Mouse (Mus musculus) kidney, postnatal 0 days (tissue): Measurements from ENCODE around the gene Usp47. TPM values are rescaled to one million over a fixed set of nuclear protein-coding genes. Genes with fewer than 3 reads are reported as not detected.

Experiments
- ATAC-seq: fragments of 200-750 bp; cut with Nextera tagmentation; replicated peaks from 2 replicates; pipeline ENCODE4 v1.8.0; 2017; ENCODE audit warnings: low read depth, moderate number of reproducible peaks, moderate TSS enrichment, moderate library complexity; ENCODE audit not compliant: low FRiP score
- DNase-seq: peaks from one replicate; pipeline ENCODE4 v3.0.0-alpha.2; 2016; ENCODE audit warnings: low spot score
- H3K27ac ChIP-seq: fragments of 300-500 bp; sonication (generic); 2 replicates; pipeline ENCODE4 v1.5.1; 2014; ENCODE audit warnings: mild to moderate bottlenecking
- H3K27me3 ChIP-seq: fragments of 300-500 bp; sonication (generic); 2 replicates; pipeline ENCODE4 v1.6.1; 2014; ENCODE audit warnings: low read length, mixed read lengths; ENCODE audit not compliant: insufficient read depth
- H3K36me3 ChIP-seq: fragments of 300-500 bp; sonication (generic); 2 replicates; pipeline ENCODE4 v1.6.1; 2014; ENCODE audit warnings: low read length, mixed read lengths; ENCODE audit not compliant: insufficient read depth
- H3K4me1 ChIP-seq: fragments of 300-500 bp; sonication (generic); replicated peaks from 2 replicates; pipeline ENCODE4 v1.6.1; 2014; ENCODE audit warnings: antibody characterized with exemption, low read length, mixed read lengths; ENCODE audit not compliant: insufficient read depth
- H3K4me2 ChIP-seq: fragments of 300-500 bp; sonication (generic); 2 replicates; pipeline ENCODE4 v1.6.1; 2014; ENCODE audit warnings: mild to moderate bottlenecking, low read length, moderate library complexity, mixed read lengths
- H3K4me3 ChIP-seq: fragments of 300-500 bp; sonication (generic); replicated peaks from 2 replicates; pipeline ENCODE4 v1.5.1; 2014; ENCODE audit warnings: low read depth, low read length
- H3K9ac ChIP-seq: fragments of 300-500 bp; sonication (generic); 2 replicates; pipeline ENCODE4 v1.6.1; 2014; ENCODE audit warnings: low read depth, low read length
- H3K9me3 ChIP-seq: fragments of 300-500 bp; sonication (generic); replicated peaks from 2 replicates; pipeline ENCODE4 v1.6.1; 2016; ENCODE audit warnings: low read length, inconsistent platforms, mixed read lengths
- CTCF ChIP-seq: IDR thresholded peaks from 2 replicates; pipeline ENCODE4 v1.5.1; 2016; ENCODE audit warnings: antibody characterized with exemption, low read depth, mild to moderate bottlenecking, moderate library complexity
- WGBS: fragments of 180-500 bp; shearing (Covaris S2); extraction: QIAGEN DNeasy Blood & Tissue Kit; methylation state at CpG from one replicate; pipeline ENCODE4 v1.1.7; 2014; 5-methylcytosine and 5-hydroxymethylcytosine counted together
- polyA plus RNA-seq: library from polyadenylated mRNA; unstranded; fragments of >200 nt; fragmentation: Nextera tagmentation; extraction: Ambion mirVana; gene quantifications from 2 replicates; pipeline ENCODE4 v1.2.1, GENCODE M21; 2015

Usp47 gene
- polyA plus RNA-seq, 1 experiment from 2014 or later: 37.3 TPM

DNA sequence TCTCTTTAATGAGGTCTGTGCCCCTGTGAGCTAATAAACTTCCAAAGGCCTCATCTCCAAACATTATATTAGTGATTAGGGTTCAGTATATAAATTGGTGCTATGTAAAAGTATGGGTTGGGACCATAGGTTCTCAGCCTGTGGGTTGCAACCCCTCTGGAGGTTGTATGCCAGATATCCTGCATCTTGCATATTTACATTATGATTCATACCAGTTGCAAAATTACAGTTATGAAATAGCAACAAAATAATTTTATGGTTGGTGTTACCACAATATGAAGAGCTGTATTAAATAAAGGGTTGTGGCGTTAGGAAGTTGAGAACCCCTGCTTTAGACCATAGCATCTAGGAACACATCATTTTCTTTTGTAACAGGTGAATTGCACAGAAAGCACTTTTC, 7.3 kb downstream of the Usp47 start:
- DNase-seq (no peak), ATAC-seq (no peak)
- WGBS: 88% methylated on average over 1 of the region's 1 CpGs
- Histone ChIP-seq H3K4me2 (no peak overlapping the region), H3K4me3 (no peak overlapping the region), H3K27ac (no peak overlapping the region), H3K9me3 (no peaks in the 10 kb centered on the region; the same call in 1 of the 2 replicates), H3K36me3 (no peaks in the 10 kb centered on the region), H3K4me1 (peaks cover 22% of the 10 kb centered on the region), H3K27me3 (no peaks in the 10 kb centered on the region), H3K9ac (no peak overlapping the region)
- TF ChIP-seq CTCF: no peak

DNA sequence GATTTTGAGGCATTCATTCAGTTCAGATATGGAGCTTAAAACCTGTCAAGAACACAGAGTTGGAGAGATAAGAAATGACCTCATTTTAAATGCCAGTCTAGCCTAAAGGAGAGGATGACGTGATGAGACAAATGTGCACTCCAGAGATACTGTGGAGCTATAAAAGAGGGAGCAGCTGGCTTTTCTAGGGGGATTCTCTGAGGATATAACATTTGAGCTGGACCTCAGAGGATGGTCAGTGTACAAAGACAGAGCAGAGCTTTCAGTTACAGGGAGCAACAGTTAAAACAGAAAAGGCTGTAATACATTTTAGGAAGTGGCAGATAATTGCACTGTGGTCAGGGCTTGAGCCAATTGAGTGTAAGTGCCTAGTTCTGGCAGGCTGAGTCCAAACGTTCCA, 12.5 kb downstream of the Usp47 start:
- Histone ChIP-seq H3K9me3 (no peaks in the 10 kb centered on the region; the same call in 1 of the 2 replicates), H3K4me2 (no peak overlapping the region), H3K4me1 (0 out of 2 replicates have a peak, but pooled peaks cover 8% of the 10 kb centered on the region), H3K36me3 (no peaks in the 10 kb centered on the region), H3K4me3 (no peak overlapping the region), H3K27ac (no peak overlapping the region), H3K9ac (no peak overlapping the region), H3K27me3 (no peaks in the 10 kb centered on the region)
- ATAC-seq: no peak
- DNase-seq: no peak
- WGBS: 16% methylated on average over 2 of the region's 2 CpGs
- no peak for TF ChIP-seq CTCF

DNA sequence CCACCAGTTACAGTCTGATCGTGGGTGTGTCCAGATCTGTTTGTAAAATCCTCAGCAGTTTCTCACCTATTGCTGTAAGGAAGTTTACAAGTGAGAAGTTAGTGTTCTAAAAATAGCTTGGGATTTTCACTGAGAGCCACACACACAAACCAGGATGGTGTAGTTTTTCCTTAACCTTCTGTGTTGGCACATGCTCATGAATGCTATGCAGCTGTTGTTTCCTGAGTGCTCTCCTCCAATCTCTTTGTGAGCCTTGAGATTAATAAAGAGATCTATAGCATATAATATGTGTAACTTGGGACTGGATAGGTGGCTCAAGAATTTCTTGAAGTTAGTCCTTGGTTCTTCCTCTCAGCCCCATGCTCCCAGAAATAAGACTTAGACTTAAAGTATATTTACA, 13.3 kb downstream of the Usp47 start:
- 62% methylated on average over 1 of the region's 1 CpGs for WGBS
- Histone ChIP-seq H3K9me3 (no peaks in the 10 kb centered on the region; the same call in 1 of the 2 replicates), H3K4me2 (no peak overlapping the region), H3K4me1 (0 out of 2 replicates have a peak, but pooled peaks cover 8% of the 10 kb centered on the region), H3K27me3 (no peaks in the 10 kb centered on the region), H3K27ac (no peak overlapping the region), H3K4me3 (no peak overlapping the region), H3K9ac (no peak overlapping the region), H3K36me3 (no peaks in the 10 kb centered on the region)
- no peak for ATAC-seq
- TF ChIP-seq CTCF: no peak
- no peak for DNase-seq

DNA sequence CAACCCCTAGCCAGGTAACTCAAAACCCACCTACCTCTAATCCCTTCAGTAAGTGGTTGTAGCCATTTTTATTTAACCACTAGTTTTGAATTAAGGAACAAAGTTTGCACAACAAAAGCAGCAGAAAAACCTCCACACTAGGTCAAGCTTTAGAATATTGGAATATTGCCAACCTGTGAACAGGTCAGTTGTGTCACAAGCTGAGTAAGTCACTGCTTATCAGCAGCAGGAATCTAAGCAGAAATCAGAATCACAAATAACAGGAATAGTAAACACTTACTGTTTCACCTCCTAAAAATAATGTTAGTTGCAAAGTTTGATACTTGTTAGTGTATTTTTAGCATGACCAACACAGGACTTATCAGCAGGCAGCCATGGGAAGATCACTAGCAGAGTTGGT, 17.0 kb downstream of the Usp47 start:
- no peak for DNase-seq
- Histone ChIP-seq H3K27me3 (no peaks in the 10 kb centered on the region), H3K4me3 (no peak overlapping the region), H3K4me1 (0 out of 2 replicates have a peak, but pooled peaks cover 7% of the 10 kb centered on the region), H3K9ac (no peak overlapping the region), H3K4me2 (no peak overlapping the region), H3K36me3 (no peaks in the 10 kb centered on the region), H3K9me3 (no peaks in the 10 kb centered on the region), H3K27ac (no peak overlapping the region)
- TF ChIP-seq CTCF: no peak
- ATAC-seq: no peak

DNA sequence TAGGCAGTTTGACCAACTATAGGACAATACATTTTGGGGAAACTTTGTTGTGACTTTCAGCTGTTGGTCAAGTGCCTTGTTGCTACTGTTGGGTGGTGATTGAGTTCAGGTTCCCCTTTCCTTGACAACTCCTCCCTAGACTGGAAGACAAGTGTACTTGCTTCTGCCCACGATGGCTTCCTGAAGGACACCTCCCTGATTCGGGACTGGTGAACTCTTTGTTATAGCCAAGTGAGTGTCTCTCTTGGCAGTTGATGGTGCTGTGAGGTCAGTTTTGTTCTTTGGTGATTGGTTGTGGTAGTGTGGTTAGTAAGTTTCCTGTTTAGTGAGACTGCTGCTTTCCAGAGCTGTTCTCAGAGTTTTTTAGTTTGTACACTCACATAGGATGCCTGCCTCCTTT, 19.5 kb downstream of the Usp47 start:
- H3K4me2 ChIP-seq: no peak overlapping the region
- WGBS: 68% methylated on average over 2 of the region's 2 CpGs
- no peak for ATAC-seq
- no peak overlapping the region for H3K27ac ChIP-seq
- no peak overlapping the region for H3K9ac ChIP-seq
- H3K27me3 ChIP-seq: no peaks in the 10 kb centered on the region
- no peak for TF ChIP-seq CTCF
- no peak for DNase-seq
- no peaks in the 10 kb centered on the region for H3K9me3 ChIP-seq
- H3K4me3 ChIP-seq: no peak overlapping the region
- H3K4me1 ChIP-seq: 0 out of 2 replicates have a peak, but pooled peaks cover 7% of the 10 kb centered on the region
- no peaks in the 10 kb centered on the region for H3K36me3 ChIP-seq

DNA sequence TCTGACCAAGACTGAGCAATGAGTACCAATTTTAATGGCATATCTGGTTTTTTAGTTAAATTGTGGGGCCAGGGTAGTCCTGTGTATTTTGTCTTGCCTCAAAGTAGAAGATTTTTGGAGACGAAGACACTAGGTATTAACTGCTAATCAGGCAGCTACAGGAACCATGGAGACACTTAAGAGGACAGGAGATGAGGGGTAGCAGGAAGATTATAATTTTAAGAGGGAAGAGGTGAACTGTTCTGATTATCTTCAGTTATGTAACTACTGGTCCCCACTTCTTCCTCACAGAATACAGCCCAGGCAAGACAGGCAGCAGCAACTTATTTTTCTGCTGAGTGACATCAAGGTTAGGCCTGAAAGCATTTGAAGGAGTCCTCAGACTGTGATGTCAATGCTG, 21.9 kb downstream of the Usp47 start:
- DNase-seq (no peak), ATAC-seq (no peak)
- H3K4me2 ChIP-seq: no peak overlapping the region
- no peaks in the 10 kb centered on the region for H3K27me3 ChIP-seq
- 91% methylated on average over 1 of the region's 1 CpGs for WGBS
- no peak overlapping the region for H3K9ac ChIP-seq
- no peak overlapping the region for H3K4me3 ChIP-seq
- no peaks in the 10 kb centered on the region for H3K36me3 ChIP-seq
- 0 out of 2 replicates have a peak, but pooled peaks cover 4% of the 10 kb centered on the region for H3K4me1 ChIP-seq
- no peaks in the 10 kb centered on the region for H3K9me3 ChIP-seq
- TF ChIP-seq CTCF: no peak
- H3K27ac ChIP-seq: no peak overlapping the region

DNA sequence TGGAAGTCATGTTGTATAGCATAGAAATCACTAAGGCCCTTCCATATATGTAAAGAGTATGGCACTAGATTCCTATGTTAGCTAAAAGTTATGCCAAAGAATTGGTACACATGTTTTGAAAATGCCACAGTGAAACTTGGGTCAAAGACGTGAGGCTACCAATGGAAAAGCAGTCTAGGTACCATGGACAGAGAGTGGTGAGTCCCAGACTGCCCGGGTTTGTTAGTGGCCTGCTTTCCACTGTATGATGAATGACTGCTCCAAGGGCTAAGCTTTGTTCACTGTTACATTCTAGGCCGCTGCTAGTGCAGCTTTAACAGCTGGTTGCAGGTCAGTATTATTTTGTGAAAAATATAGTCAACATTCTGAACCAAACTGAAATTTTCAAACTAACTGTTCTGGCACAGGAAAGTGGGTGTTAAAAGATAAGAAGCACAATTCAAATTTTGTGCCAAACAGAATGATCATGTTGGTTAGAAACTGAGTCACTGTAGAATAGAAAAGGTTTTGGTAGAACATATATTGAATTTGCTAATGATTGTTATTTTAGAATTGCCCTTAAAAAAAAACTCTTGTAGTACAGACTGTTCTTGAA, 22.6 kb downstream of the Usp47 start:
- no peak for ATAC-seq
- 49% methylated on average over 3 of the region's 3 CpGs for WGBS
- H3K4me3 ChIP-seq: no peak overlapping the region
- H3K27ac ChIP-seq: no peak overlapping the region
- H3K9me3 ChIP-seq: no peaks in the 10 kb centered on the region
- H3K4me2 ChIP-seq: no peak overlapping the region
- H3K36me3 ChIP-seq: no peaks in the 10 kb centered on the region
- DNase-seq: no peak
- no peaks in the 10 kb centered on the region for H3K27me3 ChIP-seq
- H3K9ac ChIP-seq: no peak overlapping the region
- no peak for TF ChIP-seq CTCF
- 0 out of 2 replicates have a peak, but pooled peaks cover 4% of the 10 kb centered on the region for H3K4me1 ChIP-seq
